Mouse (Mus musculus): ENCODE data around the gene Capg.

Gene Capg

DNA sequence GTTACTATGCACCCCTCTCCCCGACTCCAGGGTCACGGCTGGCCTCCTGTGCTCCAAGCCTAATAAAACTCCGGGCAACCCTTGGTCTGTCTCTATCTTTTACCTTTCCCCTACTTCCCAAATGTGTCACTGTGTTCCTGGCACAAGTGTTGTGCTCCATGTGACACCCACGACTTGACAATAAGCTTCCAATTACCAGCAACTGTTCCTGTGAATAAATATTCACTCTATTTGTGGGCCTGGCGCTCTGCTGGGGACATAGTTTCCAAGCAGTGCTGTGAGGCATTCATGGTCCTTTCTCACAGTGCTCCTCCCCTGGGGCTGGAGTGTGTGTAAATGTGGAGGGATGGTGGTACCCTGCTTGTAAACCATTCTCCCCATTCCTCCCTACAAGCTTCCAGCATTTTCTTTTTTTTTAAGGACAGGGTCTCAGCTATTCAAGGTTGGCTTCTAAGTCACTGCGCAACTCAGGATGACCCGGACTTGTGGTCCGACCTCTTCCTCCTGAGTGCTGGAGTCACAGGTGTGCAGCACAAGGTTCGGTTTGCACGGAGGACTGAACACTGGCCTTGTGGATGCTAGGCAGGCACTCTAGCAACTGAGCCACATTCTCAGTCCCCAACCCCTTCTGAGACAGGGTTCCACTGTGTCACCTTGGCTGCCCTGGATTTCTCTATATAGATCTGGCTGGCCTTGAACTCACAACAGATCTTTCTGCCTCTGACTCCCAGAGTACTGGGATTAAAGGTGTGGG lies 26.6 kb downstream of the Capg start:
- WGBS: 81% methylated on average over 10 of the region's 10 CpGs

DNA sequence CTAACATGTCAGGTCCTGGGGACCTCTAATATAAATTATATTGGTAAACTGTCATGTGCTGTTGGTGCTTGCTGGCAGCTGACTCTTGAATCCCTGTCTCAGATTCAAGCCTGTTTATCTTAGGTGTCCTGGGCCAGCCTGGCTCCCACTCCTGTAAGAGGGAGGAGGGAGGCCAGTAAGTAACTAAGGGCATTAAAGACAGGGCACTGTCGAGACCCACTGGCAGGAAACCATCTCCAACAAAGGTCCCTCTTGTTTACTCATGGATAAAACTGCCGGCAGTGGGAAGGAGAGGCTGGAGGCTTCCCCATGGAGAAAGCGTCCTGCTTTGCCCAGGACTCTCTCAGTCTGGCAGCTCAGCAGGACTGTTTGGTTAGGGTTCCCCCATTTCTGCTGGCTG lies 27.6 kb downstream of the Capg start:
- 54% methylated on average over 3 of the region's 3 CpGs for WGBS

DNA sequence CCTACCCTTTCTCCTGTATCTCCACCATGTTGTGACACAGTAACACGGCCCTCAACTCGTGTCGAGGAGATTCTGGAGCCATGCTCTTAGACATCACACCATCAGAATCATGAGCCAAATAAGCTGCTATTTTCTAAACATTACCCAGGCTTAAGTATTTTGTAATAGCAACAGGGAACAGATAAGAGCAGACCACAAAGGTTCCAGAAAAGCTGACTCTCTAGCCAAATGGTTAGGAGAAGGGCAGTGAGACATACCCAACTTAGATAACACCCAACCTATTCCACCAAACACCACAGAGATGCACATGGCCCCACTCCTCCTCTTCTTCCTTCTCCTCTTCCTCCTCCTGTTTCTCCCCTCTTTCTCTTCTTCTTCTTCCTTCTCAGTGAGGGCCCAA lies 31.9 kb downstream of the Capg start:
- 97% methylated on average over 3 of the region's 3 CpGs for WGBS

DNA sequence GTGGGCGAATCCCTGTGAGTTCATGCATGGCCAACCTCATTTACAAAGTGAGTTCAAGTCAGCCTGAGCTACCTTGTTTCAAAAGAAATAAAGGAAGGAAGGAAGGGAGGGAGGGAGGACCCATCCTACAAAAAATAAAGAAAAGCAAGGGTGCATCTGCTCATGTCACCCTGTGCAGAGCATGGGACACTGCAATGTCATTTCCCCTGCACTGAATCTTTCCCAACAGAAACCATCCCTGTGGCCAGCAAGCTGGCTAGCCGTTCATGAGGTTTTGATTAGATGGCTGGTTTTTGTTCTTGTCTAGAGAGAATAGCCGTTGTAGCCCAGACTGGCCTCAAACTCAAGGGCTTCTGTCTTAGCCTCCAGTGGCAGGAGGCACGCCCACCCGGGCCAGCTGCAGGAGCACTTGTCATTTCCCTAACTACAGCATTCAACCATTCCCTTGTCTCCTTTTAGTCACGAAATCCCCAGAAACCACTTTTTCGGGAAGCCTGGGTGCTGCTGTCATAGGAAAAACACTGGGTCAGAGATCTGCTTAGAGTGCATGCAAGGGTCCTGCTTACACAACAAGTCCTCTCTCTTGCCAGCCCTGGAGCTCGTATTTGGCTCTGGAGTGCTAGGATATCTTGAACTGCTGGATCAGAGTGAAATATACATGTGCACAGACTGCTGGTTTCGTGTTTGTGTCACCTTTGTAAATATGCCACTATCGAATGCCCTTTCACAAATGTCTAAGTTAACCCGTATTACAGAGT lies 37.6 kb downstream of the Capg start:
- 79% methylated on average over 11 of the region's 11 CpGs for WGBS

DNA sequence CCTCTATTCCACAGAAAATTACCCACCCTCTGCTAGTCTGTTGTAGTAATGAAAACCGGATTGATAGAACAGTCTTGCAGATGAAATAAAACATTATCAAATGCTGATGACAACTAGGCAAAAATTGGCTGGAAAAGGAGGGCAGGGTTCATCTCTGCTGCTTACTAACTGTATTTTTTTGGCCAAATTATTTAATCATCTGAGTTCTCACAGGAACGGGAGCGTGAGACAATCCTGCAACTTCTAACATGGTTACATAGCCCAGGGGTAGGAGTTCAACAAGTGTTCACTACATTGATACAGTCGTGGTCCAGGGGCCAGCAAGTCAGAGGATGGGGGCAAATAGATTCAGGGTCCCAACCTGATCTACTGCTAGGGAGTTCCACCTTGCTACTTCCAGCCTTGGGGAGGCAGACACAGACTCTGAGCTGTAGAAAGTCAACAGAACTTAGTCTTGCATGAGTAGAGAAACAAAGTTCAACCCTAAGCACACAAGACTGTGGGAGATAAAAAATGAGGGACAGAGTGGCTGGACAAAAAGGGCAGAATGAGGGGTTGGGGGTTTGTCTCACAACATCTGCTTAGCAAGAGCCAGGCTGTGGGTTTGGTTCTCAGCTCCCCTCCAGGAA lies 39.1 kb downstream of the Capg start:
- WGBS: 90% methylated on average over 4 of the region's 4 CpGs

DNA sequence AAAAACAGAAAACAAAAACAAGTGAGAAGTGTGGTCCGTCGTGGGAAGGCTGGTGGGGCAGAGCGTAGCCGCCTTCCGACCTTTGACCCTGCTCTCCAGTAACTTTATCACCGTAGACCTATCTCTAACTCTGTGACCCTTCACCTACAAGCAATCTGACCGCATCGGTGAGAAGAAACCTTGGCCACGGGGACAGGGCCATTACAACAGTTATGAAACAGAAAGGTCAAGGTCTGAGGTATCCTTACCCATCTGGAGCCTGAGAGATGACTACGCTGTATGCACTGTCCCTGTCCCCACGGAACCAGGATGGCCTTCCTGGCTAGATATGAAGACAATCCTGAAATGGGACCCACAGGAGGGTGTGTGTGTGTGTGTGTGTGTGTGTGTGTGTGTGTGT lies 40.0 kb downstream of the Capg start:
- 92% methylated on average over 11 of the region's 11 CpGs for WGBS

DNA sequence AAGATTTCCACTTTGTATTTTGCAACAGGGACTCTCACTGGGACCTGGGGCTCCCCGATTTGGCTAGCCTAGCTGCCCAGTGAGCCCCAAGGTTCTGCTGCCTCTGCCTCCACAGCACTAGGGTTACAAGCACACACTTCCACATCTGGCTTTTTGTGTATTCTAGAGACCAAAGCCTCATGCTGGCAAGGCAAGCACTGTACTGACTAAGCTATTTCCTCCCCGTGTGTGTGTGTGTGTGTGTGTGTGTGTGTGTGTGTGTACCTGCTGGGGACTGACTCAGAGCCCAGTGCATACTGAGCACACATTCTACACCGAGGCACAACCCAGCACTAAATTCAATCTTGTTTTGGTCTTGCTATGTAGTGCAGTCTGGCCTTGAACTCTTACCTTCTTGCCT lies 42.5 kb downstream of the Capg start:
- WGBS: 75% methylated on average over 3 of the region's 3 CpGs

DNA sequence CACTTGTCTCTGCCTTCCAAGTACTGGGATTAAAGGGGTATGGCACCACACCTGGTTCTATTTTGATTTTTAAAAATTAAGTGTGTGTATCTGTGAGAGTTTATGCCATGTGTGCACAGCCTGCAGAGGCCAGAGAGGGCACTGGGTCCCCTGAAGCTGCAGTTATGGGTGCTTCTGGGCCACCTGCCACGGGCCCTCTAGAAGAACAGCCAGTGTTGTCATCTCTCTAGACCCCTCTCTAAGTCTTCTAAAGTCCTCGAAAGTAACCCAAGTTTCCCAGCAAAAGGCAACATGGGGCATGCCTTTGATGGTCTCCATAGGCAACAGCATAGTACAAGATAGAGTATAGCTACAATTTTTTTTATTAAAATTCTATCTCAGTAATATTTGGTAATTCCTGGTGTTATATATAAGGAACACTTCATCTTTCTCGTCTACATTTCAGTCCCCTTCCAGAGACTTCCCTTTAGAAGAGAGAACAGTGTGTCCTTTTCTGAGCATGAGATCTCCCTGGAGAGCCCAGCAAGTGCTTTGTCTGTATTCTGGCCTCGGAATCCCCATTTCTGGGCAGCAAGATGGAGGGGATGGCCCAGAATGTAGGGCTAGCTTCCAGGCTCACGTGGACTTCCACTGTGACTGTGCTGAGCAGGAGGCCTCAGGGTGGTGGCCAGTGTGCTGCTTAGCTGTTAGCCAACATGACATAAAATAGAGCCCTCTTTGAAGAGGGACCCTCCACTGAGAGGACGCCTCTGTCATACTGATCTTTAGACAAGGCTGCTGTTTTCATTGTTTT lies 49.0 kb downstream of the Capg start:
- 71% methylated on average over 6 of the region's 6 CpGs for WGBS

DNA sequence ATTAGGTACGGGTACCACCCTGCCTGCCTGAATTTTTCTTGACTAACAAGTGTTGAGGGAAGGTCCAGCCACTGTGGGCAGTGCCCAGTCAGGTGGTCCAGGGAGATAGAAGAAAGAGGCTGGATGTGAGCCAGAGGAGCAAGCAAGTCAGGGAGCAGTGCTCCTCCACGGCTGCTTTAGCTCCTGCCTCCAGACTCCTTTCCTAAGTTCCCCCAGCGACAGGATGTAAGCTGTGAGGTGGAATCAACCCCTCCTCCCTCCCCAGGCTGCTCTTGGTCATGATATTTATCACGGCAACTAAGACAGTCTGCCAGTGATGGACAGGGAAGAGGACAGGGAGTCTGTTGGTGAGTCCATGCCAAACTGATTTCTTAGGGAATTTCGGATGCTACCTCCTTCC lies 49.7 kb downstream of the Capg start:
- WGBS: 60% methylated on average over 5 of the region's 5 CpGs

DNA sequence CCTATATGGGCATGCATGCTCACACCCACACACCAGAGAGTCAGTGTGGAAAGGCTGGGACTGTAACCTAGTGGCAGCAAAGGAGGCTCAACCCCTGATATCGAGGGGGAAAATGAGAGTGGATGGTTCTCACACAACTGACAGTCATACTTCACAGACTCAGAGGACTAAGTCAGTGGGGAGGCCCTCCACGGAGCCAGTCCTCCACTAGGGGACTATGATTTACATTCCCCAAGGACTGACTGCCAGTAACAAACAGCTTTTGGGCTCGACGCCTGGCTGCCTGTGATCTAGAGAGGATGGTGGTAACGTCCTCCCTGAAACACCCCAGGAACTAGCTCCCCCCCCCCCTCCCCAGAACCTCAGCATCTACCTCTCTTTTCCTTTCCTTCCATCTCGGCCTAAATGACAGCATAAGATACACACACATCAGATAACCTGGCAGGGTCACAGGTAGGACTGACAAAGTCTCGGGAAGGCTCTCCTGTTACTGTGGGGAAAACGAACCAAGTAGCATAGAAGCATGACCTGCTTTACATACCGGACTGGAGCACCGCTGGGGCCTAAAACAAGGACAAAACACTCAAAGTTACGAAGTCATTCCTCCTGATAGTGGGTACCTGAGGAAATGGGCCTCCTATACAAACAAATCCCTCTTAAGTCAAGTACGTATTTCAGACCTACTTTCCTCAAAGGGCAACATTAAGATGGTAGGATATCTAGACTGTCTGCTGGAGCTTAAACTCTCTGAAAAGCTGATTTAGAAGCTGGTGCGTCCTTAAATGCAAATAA lies 53.1 kb downstream of the Capg start:
- WGBS: 24% methylated on average over 13 of the region's 13 CpGs

DNA sequence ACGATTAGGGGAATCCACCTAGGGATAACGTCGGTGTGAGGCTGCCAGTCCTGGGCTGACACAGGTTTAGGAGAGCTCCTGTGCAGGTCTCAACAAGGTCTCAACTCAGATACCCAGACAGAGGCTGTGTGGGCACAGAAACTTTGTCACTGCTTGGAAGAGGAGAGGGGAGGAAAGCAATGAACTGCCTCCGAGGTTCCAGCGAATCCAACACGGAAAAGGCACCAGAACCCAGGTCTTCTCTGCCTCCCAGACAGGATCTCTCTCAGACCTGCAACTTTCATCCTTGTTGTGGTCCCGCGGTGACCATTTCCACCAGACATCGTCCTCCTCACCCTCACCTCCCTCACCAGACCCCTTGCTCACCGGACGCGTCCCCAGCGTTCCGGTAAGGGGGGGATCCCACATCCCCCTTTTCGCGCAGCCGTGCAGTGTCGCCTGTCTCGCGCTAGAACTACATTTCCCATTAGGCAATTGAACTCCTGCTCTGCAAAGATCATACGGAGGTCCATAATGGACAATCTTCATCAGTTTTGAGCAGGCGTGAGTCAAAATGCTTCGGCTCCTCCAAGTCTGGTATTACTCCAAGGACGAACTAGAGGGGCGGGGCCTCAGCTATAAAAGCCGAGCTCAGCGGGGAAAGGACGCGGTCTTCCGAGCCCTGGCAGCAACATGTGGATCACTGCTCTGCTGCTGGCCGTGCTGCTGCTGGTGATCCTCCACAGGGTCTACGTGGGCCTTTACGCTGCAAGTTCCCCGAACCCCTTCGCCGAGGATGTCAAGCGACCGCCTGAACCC lies 54.0 kb downstream of the Capg start, which contains the start of the genes Elmod3 and Retsat:
Gene Elmod3, minus strand, starts transcription at position 458 of the 798 bp plus-strand sequence.
Gene Retsat, plus strand, starts transcription at position 520 of the 798 bp plus-strand sequence.
- WGBS: under 1% methylated on average over 38 of the region's 38 CpGs

DNA sequence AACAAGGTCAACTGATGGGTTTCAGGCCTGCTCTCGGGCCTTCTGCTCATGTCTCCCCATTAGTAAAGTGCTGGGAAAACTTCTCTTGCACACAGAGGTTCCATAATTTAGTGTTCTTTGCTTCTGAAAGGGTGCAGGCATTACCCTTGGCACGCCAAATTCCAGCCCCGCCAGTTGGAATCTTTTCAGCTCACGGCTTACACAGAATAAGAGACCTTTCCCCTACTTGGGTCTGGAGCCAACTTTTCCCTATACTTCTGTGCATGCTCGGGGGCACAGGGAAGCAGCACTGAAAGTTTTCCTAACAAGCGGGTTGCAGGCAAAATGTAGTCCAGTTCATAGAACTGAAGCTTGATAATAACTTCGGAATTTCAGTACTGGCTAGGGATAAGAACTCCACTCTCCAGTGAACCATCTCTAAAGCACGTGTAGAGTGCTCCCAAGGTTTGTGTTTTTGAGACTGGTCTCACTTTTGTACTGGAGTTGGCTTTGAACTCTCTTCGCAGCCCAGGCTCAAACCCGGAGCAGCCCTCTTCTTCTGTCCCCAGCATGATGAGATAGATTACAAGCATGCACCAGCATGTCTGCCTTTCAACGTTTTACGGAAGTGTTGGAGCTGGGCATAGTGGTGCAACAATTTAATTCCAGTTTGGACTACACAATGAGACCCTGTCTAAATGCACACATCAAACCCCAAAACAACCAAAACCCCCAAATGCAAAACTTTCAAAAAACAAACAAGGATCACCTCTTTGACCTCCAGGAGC lies 54.8 kb downstream of the Capg start:
- WGBS: 26% methylated on average over 12 of the region's 12 CpGs

DNA sequence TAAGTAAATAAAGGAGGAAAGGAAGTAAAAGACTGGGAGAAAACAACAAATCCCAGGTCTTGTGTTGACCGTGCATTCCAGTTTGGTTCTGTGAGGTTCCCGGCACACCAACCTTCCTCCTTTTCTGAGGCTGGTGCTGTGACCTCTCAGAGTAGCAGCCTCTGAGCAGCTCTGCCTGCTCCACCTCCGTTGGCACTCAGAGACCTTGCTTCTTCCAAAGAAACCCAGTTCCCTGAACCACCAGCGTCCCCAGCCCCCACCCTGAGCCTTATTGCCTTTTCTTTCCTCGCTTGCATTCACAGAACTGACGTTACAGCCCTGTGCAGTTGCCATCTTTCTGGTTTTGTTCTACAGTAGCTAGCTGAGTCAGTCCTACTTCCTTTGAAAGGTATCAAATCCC lies 56.0 kb downstream of the Capg start:
- WGBS: 73% methylated on average over 6 of the region's 6 CpGs

DNA sequence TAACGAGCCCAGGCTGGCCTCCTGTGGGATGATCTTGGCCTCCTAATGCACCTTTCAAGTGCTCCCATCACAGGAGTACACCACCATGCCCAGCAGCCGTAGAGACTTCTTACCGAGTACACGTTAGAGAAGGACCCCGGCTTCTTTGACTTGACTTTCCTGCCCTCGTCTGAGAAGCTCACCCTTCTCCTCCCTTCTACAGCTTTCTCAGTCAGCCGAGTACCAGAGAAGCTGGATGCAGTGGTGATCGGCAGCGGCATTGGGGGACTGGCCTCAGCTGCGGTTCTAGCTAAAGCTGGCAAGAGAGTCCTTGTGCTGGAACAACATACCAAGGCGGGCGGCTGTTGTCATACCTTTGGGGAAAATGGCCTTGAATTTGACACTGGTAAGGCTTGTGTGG lies 56.6 kb downstream of the Capg start:
- WGBS: 87% methylated on average over 12 of the region's 12 CpGs

DNA sequence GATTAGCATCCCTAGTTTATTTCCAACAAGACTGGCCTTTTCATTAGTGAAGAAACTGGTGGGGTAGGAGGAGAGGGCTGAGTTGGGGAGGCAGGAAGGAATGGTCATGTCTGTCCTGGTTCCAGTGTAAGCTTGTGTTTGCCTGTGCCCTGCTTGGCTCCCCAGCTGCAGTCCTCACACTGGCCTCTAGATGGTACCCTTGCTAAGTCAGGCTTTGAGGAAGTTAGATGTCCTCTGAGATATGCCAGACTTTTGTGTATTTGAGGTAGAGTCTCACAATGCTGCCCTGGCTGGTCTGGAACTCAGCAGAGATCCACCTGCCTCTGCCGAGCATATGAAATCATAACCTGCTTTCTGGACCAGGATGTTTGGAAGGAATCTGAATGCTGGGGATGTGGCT lies 57.5 kb downstream of the Capg start:
- 39% methylated on average over 1 of the region's 1 CpGs for WGBS

DNA sequence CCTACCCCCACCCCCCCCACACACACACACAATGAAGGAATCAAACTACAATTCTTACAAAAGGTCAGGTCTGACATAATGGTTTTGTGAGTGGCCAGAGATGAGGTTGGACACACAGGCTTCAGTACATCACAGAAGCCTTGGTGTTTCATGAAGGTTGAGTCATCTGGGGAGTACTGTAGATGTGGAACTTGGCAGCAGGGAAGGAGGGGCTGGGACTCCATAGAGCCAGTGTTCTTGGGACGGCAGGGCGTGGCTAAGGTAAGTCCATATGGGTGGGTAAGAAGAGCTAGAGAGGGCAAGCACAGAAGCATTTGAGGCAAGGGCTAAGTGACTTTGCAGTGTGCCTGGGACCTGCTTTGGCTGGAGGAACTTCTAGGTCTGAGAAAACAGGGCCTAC lies 59.9 kb downstream of the Capg start:
- 91% methylated on average over 2 of the region's 2 CpGs for whole genome bisulfite sequencing

DNA sequence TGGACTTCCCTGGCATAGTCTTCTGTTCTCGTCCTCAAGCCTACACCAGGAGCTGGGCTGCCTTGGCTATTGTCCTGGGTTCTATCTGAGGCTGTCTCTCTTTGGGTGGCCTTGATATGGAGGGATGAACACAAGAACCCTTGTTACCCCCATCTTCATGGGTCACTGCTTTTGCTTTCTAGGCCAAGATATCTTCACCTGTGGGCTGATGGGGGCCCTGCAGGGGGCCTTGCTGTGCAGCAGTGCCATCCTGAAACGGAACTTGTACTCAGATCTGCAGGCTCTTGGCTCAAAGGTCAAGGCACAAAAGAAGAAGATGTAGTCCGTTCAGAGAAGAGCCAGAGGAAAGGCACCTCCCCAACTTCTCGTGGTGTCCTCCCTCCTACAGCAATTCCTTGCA lies 62.9 kb downstream of the Capg start:
- WGBS: 81% methylated on average over 4 of the region's 4 CpGs

DNA sequence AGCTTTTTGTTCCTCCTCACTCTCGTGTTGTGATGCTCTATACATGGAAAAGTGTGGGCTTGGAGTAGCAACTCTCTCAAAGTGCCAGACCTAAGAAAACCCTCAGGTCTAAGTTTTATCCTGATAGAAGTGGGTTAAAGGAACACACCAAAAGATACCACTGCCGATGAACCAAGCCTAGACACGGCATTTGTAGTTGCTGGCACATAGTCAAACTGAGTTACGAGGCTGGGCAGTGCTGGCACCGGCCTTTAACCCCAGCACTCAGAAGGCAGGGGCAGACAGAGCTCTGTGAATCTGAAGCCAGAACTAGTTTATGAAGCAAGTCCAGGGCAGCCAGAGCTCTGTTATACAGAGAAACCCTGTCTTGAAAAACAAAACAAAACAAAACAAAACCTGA lies 63.5 kb downstream of the Capg start:
- 64% methylated on average over 5 of the region's 5 CpGs for WGBS

DNA sequence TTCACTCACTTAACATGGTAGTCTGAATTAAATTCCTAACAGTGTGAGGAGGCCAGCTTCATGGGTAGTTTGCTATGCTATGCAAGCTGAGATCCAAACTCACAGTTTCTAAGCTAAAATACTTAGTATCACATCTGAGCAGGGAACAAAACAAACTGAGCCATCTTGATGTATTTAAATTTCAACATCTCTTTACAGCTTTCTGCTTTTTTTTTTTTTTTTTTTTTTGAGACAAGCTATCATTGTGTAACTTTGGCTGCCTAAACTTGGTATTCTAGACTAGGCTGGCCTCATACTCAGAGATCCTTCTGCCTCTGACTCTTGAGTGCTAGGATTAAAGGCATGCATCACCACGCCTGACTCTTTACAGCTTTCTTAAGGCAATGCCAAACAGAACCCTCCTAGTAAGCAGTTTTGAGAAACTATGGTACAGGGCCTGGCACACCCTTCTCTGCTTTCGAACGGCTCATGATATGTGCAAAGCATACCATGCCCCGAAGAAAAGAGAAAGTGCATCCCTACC lies 64.5 kb downstream of the Capg start:
- 86% methylated on average over 4 of the region's 4 CpGs for WGBS
